Mouse (Mus musculus) liver, embryonic 14.5 days (tissue): ENCODE measurements around the gene Myrfl.

Source experiments
- CTCF ChIP-seq: IDR thresholded peaks from 2 replicates; pipeline ENCODE4 v1.5.1; 2016; ENCODE audit warnings: antibody characterized with exemption, low read depth, control low read depth
- EP300 ChIP-seq: IDR thresholded peaks from 2 replicates; pipeline ENCODE4 v1.6.1; 2016; ENCODE audit warnings: antibody characterized with exemption, low read depth

DNA sequence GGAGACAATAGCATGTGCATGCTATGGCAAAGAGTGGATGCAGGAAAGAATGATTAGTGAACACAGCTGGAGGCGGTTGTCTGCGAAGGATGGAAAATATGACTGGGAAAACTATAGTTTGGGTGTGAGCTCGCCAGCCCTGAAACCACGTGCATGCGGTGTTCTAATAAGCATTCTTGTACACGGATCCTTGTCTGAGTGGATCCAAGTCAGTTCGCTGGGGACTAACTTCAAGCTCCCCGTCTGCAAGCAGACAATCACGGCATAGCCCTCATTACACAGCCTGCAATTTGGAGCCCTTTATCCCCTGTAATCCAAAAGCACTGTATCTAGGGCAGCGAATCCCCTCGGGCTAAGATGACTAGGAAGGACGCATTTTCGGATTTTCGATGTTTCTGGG lies 136.2 kb downstream of the Myrfl start:
- no peak for TF ChIP-seq EP300
- no peak for TF ChIP-seq CTCF
